ENCODE assay signal across 11 mouse cellular contexts in genomic region chr8:111026609-111027008, GRCm38 (mm10). TPM values are rescaled to one million over a fixed set of nuclear protein-coding genes. Genes with fewer than 3 reads are reported as not detected.
DNase-seq lines count a peak whose midpoint lies in the region; ATAC-seq and TF ChIP-seq lines count a peak whose summit lies in the region.
"Not testable (repeated sequence)": the region's sequence is repeated elsewhere in the genome, so short reads cannot be mapped to it uniquely, and the experiment has no call there.
"Had no signal": no experiment of that assay in that cellular context is flagged by ENCODE, and none has a peak within 500 bp of the region (broad histone marks: within the 10 kb centered on the region; RNA-seq: fewer than 3 reads in every experiment).

No protein-coding gene starts in this region.

- not testable (repeated sequence) for H3ac ChIP-seq in myocyte (ENCODE audit: control insufficient read depth, insufficient read length)

- not testable (repeated sequence) for TF ChIP-seq CTCF in MEL (IDR thresholded peaks at IDR 0.05 in 2 of 3, conservative IDR thresholded peaks at IDR 0.05 in 1 of 3; ENCODE audit: control insufficient read depth in 1 of 3, insufficient read depth in 1 of 3, low read depth in 2 of 3, low read length in 3 of 3, poor library complexity in 1 of 3, severe bottlenecking in 1 of 3); hindbrain, postnatal 0 days (IDR thresholded peaks at IDR 0.05; ENCODE audit: low read depth); liver, embryonic 14.5 days (IDR thresholded peaks at IDR 0.05; ENCODE audit: low read depth)

- peak overlapping the region; percentile 67; the same call in 1 of the 2 replicates for H3K4me2 ChIP-seq in hindbrain, postnatal 0 days (ENCODE audit: low read depth, low read length)
- peak overlapping the region; percentile 97; the same call in 1 of the 2 replicates for H3K4me2 ChIP-seq in liver, embryonic 14.5 days (ENCODE audit: low read depth)
- H3K4me2 ChIP-seq in myocyte (ENCODE audit: low read depth), result not testable (repeated sequence)

- not testable (repeated sequence) for H3K79me2 ChIP-seq in MEL (ENCODE audit: control insufficient read depth, insufficient read depth, low read length, poor library complexity); myocyte (ENCODE audit: control insufficient read depth, insufficient read depth)

- not testable (repeated sequence) for H3K4me1 ChIP-seq in MEL (ENCODE audit: control insufficient read depth in 1 of 2, insufficient read depth in 2 of 2, low read length in 2 of 2); hindbrain, postnatal 0 days (ENCODE audit: insufficient read depth, low read length); liver, embryonic 14.5 days (replicated peaks; ENCODE audit: control insufficient read depth in 2 of 2, insufficient read depth in 2 of 2, low read length in 1 of 2)

- H3K27ac ChIP-seq in MEL (ENCODE audit: control insufficient read depth, low read depth, low read length); hindbrain, postnatal 0 days; liver, embryonic 14.5 days: not testable (repeated sequence)

- not testable (repeated sequence) for ATAC-seq in hindbrain, postnatal 0 days; liver, embryonic 14.5 days (ENCODE audit: insufficient read depth)

- peaks cover 0 to 16% of the 10 kb centered on the region in 2 experiments; a peak in 2 of 4 replicates for H3K36me3 ChIP-seq in MEL (ENCODE audit: control insufficient read depth in 1 of 2, insufficient read depth in 2 of 2, low read length in 2 of 2)
- H3K36me3 ChIP-seq in hindbrain, postnatal 0 days (ENCODE audit: insufficient read depth, low read length); liver, embryonic 14.5 days (replicated peaks; ENCODE audit: control insufficient read depth, insufficient read depth, low read depth); myocyte (ENCODE audit: control insufficient read depth, insufficient read depth): not testable (repeated sequence)

- not testable (repeated sequence) for H3K9ac ChIP-seq in MEL (ENCODE audit: control insufficient read depth, low read depth, low read length, poor library complexity, severe bottlenecking); hindbrain, postnatal 0 days (replicated peaks; ENCODE audit: low read length); liver, embryonic 14.5 days (replicated peaks)

- DNase-seq in MEL (ENCODE audit: low read depth, low spot score), result peak; percentile 17
- DNase-seq in hindbrain, postnatal 0 days (ENCODE audit: low spot score); liver, embryonic 14.5 days (ENCODE audit: low read depth in 3 of 3, low spot score in 3 of 3): not testable (repeated sequence)

- 91% methylated on average over 1 of the region's 2 CpGs for WGBS in hindbrain, postnatal 0 days
- 67% methylated on average over 1 of the region's 2 CpGs for WGBS in liver, embryonic 14.5 days (ENCODE audit: insufficient replicate concordance)

- H3K27me3 ChIP-seq in MEL (ENCODE audit: control insufficient read depth in 1 of 2, insufficient read depth in 2 of 2, low read length in 2 of 2); hindbrain, postnatal 0 days (ENCODE audit: insufficient read depth, low read length); liver, embryonic 14.5 days (ENCODE audit: control insufficient read depth, insufficient read depth, low read length); myocyte (ENCODE audit: control insufficient read depth, insufficient read depth, insufficient read length): not testable (repeated sequence)

- TF ChIP-seq POLR2A in MEL (IDR thresholded peaks at IDR 0.05; ENCODE audit: control insufficient read depth in 1 of 2, insufficient read depth in 1 of 2, low read depth in 1 of 2, low read length in 2 of 2, poor library complexity in 1 of 2); myocyte (IDR thresholded peaks at IDR 0.05; ENCODE audit: insufficient read length, low read depth): not testable (repeated sequence)

- not testable (repeated sequence) for TF ChIP-seq RAD21 in MEL (IDR thresholded peaks at IDR 0.05; ENCODE audit: low read depth, low read length)

- not testable (repeated sequence) for H3K4me3 ChIP-seq in MEL (ENCODE audit: control insufficient read depth in 1 of 2, insufficient read depth in 1 of 2, low read depth in 2 of 2, low read length in 2 of 2); hindbrain, postnatal 0 days (ENCODE audit: low read length); liver, embryonic 14.5 days (ENCODE audit: insufficient read depth in 1 of 2, low read depth in 2 of 2, low read length in 2 of 2)
- peak overlapping the region; percentile 44 for H3K4me3 ChIP-seq in myocyte

- TF ChIP-seq EP300 in MEL (IDR thresholded peaks at IDR 0.05; ENCODE audit: low read depth in 1 of 2, low read length in 2 of 2); liver, embryonic 14.5 days (IDR thresholded peaks at IDR 0.05; ENCODE audit: low read depth): not testable (repeated sequence)

- not testable (repeated sequence) for H3K9me3 ChIP-seq in MEL (replicated peaks; ENCODE audit: insufficient read depth, low read length); hindbrain, postnatal 0 days (ENCODE audit: low read length); liver, embryonic 14.5 days (ENCODE audit: control insufficient read depth, low read length)

TF ChIP-seq in MEL, 35 proteins besides CTCF, POLR2A, EP300 and RAD21:
- peak; percentile 81 for TF ChIP-seq TBP (IDR thresholded peaks at IDR 0.05; ENCODE audit: low read depth, low read length)

RNA-seq across cellular contexts. Expression of gene Ddx19b, which starts 4.9 kb away (rescaled TPM):
- 17.8 and 18.1 TPM in 2 replicates for total RNA-seq in MEL (2012; rRNA removed)
- polyA plus RNA-seq in MEL (2012; ENCODE audit: insufficient read depth in 1 of 2, insufficient read length in 2 of 2, low read depth in 1 of 2, low replicate concordance in 2 of 2, missing spikeins in 1 of 2) (100 to 1,000 TPM in 1 of 2 experiments, 10 to 100 TPM in 1; 18.6 to 112 TPM), myocyte (2012; fragmentation: generic; extraction: Trizol) (5.9 TPM)
- 12.8 and 13.1 TPM in 2 replicates for total RNA-seq in hindbrain, postnatal 0 days (2014; rRNA removed)
- 5.4 and 5.8 TPM in 2 replicates for polyA plus RNA-seq in hindbrain, postnatal 0 days (2015; fragmentation: Nextera tagmentation; extraction: Ambion mirVana)
- polyA plus RNA-seq in liver, embryonic 14.5 days (2012; rRNA removed), result 1.7 and 2.4 TPM in 2 replicates
- 2.8 and 3.0 TPM in 2 replicates for polyA plus RNA-seq in liver, embryonic 14.5 days (2014; fragmentation: Nextera tagmentation; extraction: Ambion mirVana)

RNA-seq across cellular contexts. Expression of gene Aars, which starts 6.3 kb away (rescaled TPM):
- total RNA-seq in MEL (2012; rRNA removed), result 106 and 132 TPM in 2 replicates
- polyA plus RNA-seq in MEL (2012; ENCODE audit: insufficient read depth in 1 of 2, insufficient read length in 2 of 2, low read depth in 1 of 2, low replicate concordance in 2 of 2, missing spikeins in 1 of 2) (100 to 1,000 TPM in 1 of 2 experiments, 10 to 100 TPM in 1; 25.1 to 162 TPM), myocyte (2012; fragmentation: generic; extraction: Trizol) (340 TPM)
- 97.9 and 99.5 TPM in 2 replicates for total RNA-seq in hindbrain, postnatal 0 days (2014; rRNA removed)
- polyA plus RNA-seq in hindbrain, postnatal 0 days (2015; fragmentation: Nextera tagmentation; extraction: Ambion mirVana), result 74.3 and 82.2 TPM in 2 replicates
- 22.0 and 30.2 TPM in 2 replicates for polyA plus RNA-seq in liver, embryonic 14.5 days (2012; rRNA removed)
- 46.7 and 51.1 TPM in 2 replicates for polyA plus RNA-seq in liver, embryonic 14.5 days (2014; fragmentation: Nextera tagmentation; extraction: Ambion mirVana)

RNA-seq across cellular contexts. Expression of gene Ddx19a, which starts 29.0 kb away (rescaled TPM):
- 17.0 and 17.3 TPM in 2 replicates for total RNA-seq in MEL (2012; rRNA removed)
- polyA plus RNA-seq in MEL (2012; ENCODE audit: insufficient read depth in 1 of 2, insufficient read length in 2 of 2, low read depth in 1 of 2, low replicate concordance in 2 of 2, missing spikeins in 1 of 2), result 100 to 1,000 TPM in 1 of 2 experiments, 10 to 100 TPM in 1; 59.0 to 168 TPM
- 30.9 and 35.1 TPM in 2 replicates for total RNA-seq in hindbrain, postnatal 0 days (2014; rRNA removed)
- 10.8 and 10.9 TPM in 2 replicates for polyA plus RNA-seq in hindbrain, postnatal 0 days (2015; fragmentation: Nextera tagmentation; extraction: Ambion mirVana)
- 20.1 and 29.0 TPM in 2 replicates for polyA plus RNA-seq in liver, embryonic 14.5 days (2012; rRNA removed)
- 12.8 and 14.4 TPM in 2 replicates for polyA plus RNA-seq in liver, embryonic 14.5 days (2014; fragmentation: Nextera tagmentation; extraction: Ambion mirVana)
- polyA plus RNA-seq in myocyte (2012; fragmentation: generic; extraction: Trizol), result 32.5 TPM

RNA-seq across cellular contexts. Expression of gene Exosc6, which starts 29.5 kb away (rescaled TPM):
- total RNA-seq in MEL (2012; rRNA removed), result 19.2 and 26.4 TPM in 2 replicates
- polyA plus RNA-seq in MEL (2012; ENCODE audit: insufficient read depth in 1 of 2, insufficient read length in 2 of 2, low read depth in 1 of 2, low replicate concordance in 2 of 2, missing spikeins in 1 of 2), result 1 to 10 TPM in 1 of 2 experiments, not detected in 1; 8.0 TPM
- 11.8 TPM in 1 of 2 replicates, not detected in the other for total RNA-seq in hindbrain, postnatal 0 days (2014; rRNA removed)
- polyA plus RNA-seq in hindbrain, postnatal 0 days (2015; fragmentation: Nextera tagmentation; extraction: Ambion mirVana), result not detected in 2 replicates
- 8.1 and 9.9 TPM in 2 replicates for polyA plus RNA-seq in liver, embryonic 14.5 days (2012; rRNA removed)
- polyA plus RNA-seq in liver, embryonic 14.5 days (2014; fragmentation: Nextera tagmentation; extraction: Ambion mirVana), result 7.2 and 7.8 TPM in 2 replicates
- polyA plus RNA-seq in myocyte (2012; fragmentation: generic; extraction: Trizol), result not detected
- total RNA-seq: adrenal gland, adult 2 months; adrenal gland, postnatal 10 days; adrenal gland, postnatal 25 days; adrenal gland, postnatal 4 days had no signal
- polyA plus RNA-seq: brain, embryonic 14.5 days; forebrain, embryonic 14.5 days; forebrain, embryonic 16.5 days had no signal
